Mouse (Mus musculus): ENCODE results near the gene Ferd3l. TPM values are rescaled to one million over a fixed set of nuclear protein-coding genes. Genes with fewer than 3 reads are reported as not detected.

Ferd3l gene
- not detected in 2 replicates for polyA plus RNA-seq (2014; fragmentation: Nextera tagmentation; extraction: Ambion mirVana)

DNA sequence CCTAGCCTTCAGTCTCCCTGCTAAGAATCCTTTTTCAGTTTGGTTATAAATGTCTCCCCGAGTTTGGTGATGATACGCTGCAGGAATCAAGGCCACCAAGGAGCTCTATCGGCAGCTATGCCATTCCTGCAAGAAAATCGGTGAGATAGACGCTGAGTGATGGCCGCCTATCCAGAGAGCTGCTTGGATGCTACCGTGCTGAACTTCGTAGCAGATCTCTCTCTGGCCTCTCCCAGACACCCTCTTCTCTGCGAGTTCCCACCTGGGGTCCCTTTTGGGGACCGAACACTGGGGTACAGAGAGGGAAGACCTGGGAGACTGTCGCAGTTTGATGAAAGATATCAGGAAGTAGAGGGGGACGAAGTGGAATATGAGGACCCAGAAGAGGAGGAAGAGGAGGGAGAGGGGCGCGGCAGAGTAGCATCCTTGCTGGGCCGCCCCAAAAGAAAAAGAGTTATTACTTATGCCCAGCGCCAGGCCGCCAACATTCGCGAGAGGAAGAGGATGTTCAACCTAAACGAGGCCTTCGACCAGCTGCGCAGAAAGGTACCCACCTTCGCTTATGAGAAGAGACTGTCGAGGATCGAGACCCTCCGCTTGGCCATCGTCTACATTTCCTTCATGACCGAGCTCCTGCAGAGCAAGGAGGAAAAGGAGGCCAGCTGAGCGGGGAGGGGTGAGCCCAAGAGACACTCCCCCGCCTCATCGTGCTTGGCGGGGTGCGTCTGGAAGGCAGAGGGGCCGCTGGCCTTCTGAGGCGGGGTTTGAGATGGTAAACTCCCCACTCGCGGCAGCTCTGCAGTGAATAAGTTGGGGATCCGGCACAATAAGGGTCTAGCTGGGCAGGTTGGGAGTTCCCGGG is at the start of gene Ferd3l:
Gene Ferd3l (plus strand): TSS at position 95 of the 862 bp plus-strand sequence.
- Histone ChIP-seq H3K27ac (replicated peaks; ENCODE audit: low read depth, low read length) (no peak within 1 kb of the TSS), H3K4me3 (ENCODE audit: low read depth, low read length) (peak within 1 kb of the TSS; percentile 26), H3K4me2 (ENCODE audit: low read depth, low read length) (peak within 1 kb of the TSS; percentile 41), H3K36me3 (replicated peaks; ENCODE audit: control insufficient read depth, insufficient read depth, low read depth, low read length) (no peaks in the 10 kb centered on the region), H3K9ac (replicated peaks; ENCODE audit: low read length) (no peak within 1 kb of the TSS), H3K4me1 (ENCODE audit: control insufficient read depth, insufficient read depth, low read length) (no peaks in the 10 kb centered on the region; the same call in 1 of the 2 replicates), H3K9me3 (replicated peaks; ENCODE audit: control insufficient read depth, low read length) (no peaks in the 10 kb centered on the region), H3K27me3 (ENCODE audit: control insufficient read depth, insufficient read depth, low read length) (peaks cover 21% of the 10 kb centered on the region)
- DNase-seq (ENCODE audit: low spot score) (no peak), ATAC-seq (replicated peaks; ENCODE audit: insufficient number of reproducible peaks, low FRiP score, low TSS enrichment, low read depth) (no peak)
- under 1% methylated on average over 39 of the region's 39 CpGs for WGBS

DNA sequence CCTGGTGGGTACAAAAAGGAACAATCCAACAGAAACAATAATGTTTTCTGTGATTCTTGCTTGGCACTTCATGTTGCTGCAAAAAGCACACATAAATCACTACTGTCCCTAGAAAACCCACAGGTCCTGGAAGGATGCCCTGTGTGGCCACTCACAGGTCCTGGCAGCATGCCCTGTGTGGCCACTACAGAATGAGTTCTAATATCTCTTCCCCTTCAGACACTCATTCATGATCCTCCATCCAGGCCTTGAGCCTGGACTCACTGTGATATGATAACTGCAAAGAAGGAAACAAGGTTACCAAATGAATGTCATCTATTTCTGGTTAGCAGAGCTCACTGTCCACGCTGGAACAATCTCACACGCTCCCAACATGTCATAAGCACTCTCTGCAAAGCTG is 34.3 kb upstream of the Ferd3l start:
- DNase-seq (ENCODE audit: low spot score) = no peak
- Histone ChIP-seq H3K4me1 (ENCODE audit: control insufficient read depth, insufficient read depth, low read length) (no peaks in the 10 kb centered on the region), H3K36me3 (replicated peaks; ENCODE audit: control insufficient read depth, insufficient read depth, low read depth, low read length) (no peaks in the 10 kb centered on the region), H3K4me3 (ENCODE audit: low read depth, low read length) (no peak overlapping the region), H3K9ac (replicated peaks; ENCODE audit: low read length) (no peak overlapping the region), H3K27ac (replicated peaks; ENCODE audit: low read depth, low read length) (no peak overlapping the region), H3K9me3 (replicated peaks; ENCODE audit: control insufficient read depth, low read length) (no peaks in the 10 kb centered on the region), H3K27me3 (ENCODE audit: control insufficient read depth, insufficient read depth, low read length) (no peaks in the 10 kb centered on the region), H3K4me2 (ENCODE audit: low read depth, low read length) (no peak overlapping the region)
- no peak for ATAC-seq (replicated peaks; ENCODE audit: insufficient number of reproducible peaks, low FRiP score, low TSS enrichment, low read depth)
- 76% methylated on average over 2 of the region's 2 CpGs for WGBS

DNA sequence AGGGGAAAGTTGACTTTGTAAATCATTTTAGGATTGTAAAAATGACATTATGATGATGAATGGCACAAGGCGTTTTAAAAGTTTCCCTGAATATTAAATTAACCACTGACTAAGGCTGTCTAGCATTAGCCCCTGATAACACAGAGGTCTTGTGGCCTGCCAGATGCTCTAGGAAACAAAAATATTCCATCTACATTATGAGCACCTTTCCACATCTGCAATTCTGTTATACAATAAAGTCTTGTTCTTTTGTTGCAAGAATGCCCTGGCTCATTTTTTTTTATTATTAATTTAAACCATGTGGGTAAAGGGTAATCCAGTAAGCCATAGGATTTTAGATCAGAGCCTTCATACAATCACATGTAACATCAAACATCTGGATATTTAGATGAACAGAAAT is 33.6 kb upstream of the Ferd3l start:
- Histone ChIP-seq H3K27me3 (ENCODE audit: control insufficient read depth, insufficient read depth, low read length) (no peaks in the 10 kb centered on the region), H3K36me3 (replicated peaks; ENCODE audit: control insufficient read depth, insufficient read depth, low read depth, low read length) (no peaks in the 10 kb centered on the region), H3K9ac (replicated peaks; ENCODE audit: low read length) (no peak overlapping the region), H3K27ac (replicated peaks; ENCODE audit: low read depth, low read length) (no peak overlapping the region), H3K4me3 (ENCODE audit: low read depth, low read length) (no peak overlapping the region), H3K4me2 (ENCODE audit: low read depth, low read length) (no peak overlapping the region), H3K9me3 (replicated peaks; ENCODE audit: control insufficient read depth, low read length) (no peaks in the 10 kb centered on the region), H3K4me1 (ENCODE audit: control insufficient read depth, insufficient read depth, low read length) (no peaks in the 10 kb centered on the region)
- 47% methylated on average over 1 of the region's 1 CpGs for WGBS
- DNase-seq (ENCODE audit: low spot score) (peak; percentile 59), ATAC-seq (replicated peaks; ENCODE audit: insufficient number of reproducible peaks, low FRiP score, low TSS enrichment, low read depth) (no peak)

DNA sequence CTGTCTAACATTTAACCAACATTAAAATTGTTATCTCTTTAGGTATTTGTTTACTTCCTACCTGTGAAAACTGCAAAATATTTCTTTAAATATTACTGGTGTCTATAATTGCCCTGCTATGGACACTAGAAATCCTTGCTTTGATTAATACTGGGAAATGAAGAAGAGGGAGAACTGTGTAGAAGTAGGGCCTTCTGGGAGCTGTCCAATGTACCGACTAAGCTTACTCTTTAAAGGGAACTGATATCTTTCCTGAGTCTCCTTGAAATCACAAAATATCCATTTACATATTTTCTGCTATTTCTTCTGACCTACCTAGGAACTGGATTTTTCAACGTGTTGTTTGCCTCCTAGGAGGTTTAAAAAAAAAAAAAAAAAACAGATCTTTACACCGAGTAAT is 1.5 kb upstream of the Ferd3l start:
- DNase-seq (ENCODE audit: low spot score) = peak; percentile 77
- Histone ChIP-seq H3K4me1 (ENCODE audit: control insufficient read depth, insufficient read depth, low read length) (no peaks in the 10 kb centered on the region; the same call in 1 of the 2 replicates), H3K36me3 (replicated peaks; ENCODE audit: control insufficient read depth, insufficient read depth, low read depth, low read length) (no peaks in the 10 kb centered on the region), H3K4me2 (ENCODE audit: low read depth, low read length) (no peak overlapping the region), H3K27me3 (ENCODE audit: control insufficient read depth, insufficient read depth, low read length) (peaks cover 21% of the 10 kb centered on the region), H3K27ac (replicated peaks; ENCODE audit: low read depth, low read length) (no peak overlapping the region), H3K9ac (replicated peaks; ENCODE audit: low read length) (no peak overlapping the region), H3K9me3 (replicated peaks; ENCODE audit: control insufficient read depth, low read length) (no peaks in the 10 kb centered on the region), H3K4me3 (ENCODE audit: low read depth, low read length) (no peak overlapping the region)
- ATAC-seq (replicated peaks; ENCODE audit: insufficient number of reproducible peaks, low FRiP score, low TSS enrichment, low read depth) = no peak
- WGBS = 4% methylated on average over 3 of the region's 3 CpGs

DNA sequence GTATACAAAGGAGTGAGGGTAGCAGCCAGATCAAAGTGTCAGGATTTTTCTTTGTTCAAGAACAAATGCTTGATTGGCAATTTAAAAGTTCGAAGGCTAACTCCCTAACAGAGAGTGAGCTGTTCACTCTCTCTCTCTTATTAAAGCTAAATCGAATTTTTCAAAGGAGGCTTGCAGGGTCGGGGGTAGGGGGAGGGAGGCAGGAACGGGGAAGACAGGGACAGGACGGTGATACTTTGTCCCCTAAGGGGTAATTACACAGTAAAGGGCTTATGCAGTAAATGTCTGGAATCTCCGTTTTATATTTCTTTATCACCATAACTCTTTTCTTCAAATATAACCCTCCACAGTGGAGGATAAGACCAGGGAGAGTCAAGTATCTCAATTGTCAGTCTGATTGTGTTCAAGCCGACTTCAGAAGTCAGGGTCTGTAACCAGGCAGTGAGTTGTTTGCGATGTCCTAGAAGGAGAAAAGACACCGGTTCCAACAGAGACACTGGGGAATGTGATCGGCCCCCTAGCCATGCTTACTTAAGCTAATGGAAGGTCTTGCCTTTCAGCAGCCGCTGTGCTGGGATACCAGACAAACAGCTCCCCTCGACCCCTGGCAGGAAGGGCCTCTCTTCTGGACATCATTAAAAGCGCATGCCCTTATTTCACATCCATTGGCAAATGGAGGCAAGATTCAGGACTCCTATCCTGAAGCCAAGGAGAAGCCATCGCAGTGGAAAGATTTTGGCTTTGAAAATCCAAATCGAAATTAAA is 709 bp upstream of the Ferd3l start:
- Histone ChIP-seq H3K27ac (replicated peaks; ENCODE audit: low read depth, low read length) (no peak overlapping the region), H3K9ac (replicated peaks; ENCODE audit: low read length) (no peak overlapping the region), H3K27me3 (ENCODE audit: control insufficient read depth, insufficient read depth, low read length) (peaks cover 21% of the 10 kb centered on the region), H3K4me1 (ENCODE audit: control insufficient read depth, insufficient read depth, low read length) (no peaks in the 10 kb centered on the region; the same call in 1 of the 2 replicates), H3K4me2 (ENCODE audit: low read depth, low read length) (no peak overlapping the region), H3K4me3 (ENCODE audit: low read depth, low read length) (no peak overlapping the region), H3K9me3 (replicated peaks; ENCODE audit: control insufficient read depth, low read length) (no peaks in the 10 kb centered on the region), H3K36me3 (replicated peaks; ENCODE audit: control insufficient read depth, insufficient read depth, low read depth, low read length) (no peaks in the 10 kb centered on the region)
- DNase-seq (ENCODE audit: low spot score) (no peak), ATAC-seq (replicated peaks; ENCODE audit: insufficient number of reproducible peaks, low FRiP score, low TSS enrichment, low read depth) (no peak)
- 2% methylated on average over 15 of the region's 15 CpGs for WGBS

DNA sequence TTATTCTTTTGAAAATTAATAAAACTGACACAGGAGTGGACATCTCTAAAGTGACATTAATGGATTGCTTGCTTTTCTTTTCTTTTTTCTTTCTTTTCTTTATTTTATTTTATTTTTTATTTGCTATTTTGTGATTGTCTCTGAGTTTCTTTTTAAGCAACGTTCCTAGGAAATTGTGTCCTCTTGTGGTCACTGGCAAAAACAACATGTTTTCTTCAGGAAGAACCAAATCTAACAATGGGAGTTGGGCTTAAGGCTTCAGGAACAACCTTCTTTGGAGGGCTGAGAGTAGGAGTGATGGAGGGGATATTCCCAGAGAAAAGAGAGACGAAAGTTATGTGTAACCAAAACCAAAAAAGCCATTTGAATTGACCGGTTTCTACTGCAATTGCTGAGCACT is 24.6 kb downstream of the Ferd3l start:
- ATAC-seq (replicated peaks; ENCODE audit: insufficient number of reproducible peaks, low FRiP score, low TSS enrichment, low read depth) = no peak
- Histone ChIP-seq H3K4me1 (ENCODE audit: control insufficient read depth, insufficient read depth, low read length) (no peaks in the 10 kb centered on the region), H3K4me2 (ENCODE audit: low read depth, low read length) (no peak overlapping the region; the same call in 1 of the 2 replicates), H3K36me3 (replicated peaks; ENCODE audit: control insufficient read depth, insufficient read depth, low read depth, low read length) (no peaks in the 10 kb centered on the region), H3K9me3 (replicated peaks; ENCODE audit: control insufficient read depth, low read length) (no peaks in the 10 kb centered on the region), H3K27me3 (ENCODE audit: control insufficient read depth, insufficient read depth, low read length) (peaks cover 3% of the 10 kb centered on the region), H3K4me3 (ENCODE audit: low read depth, low read length) (no peak overlapping the region), H3K9ac (replicated peaks; ENCODE audit: low read length) (no peak overlapping the region), H3K27ac (replicated peaks; ENCODE audit: low read depth, low read length) (no peak overlapping the region)
- peak; percentile 51 for DNase-seq (ENCODE audit: low spot score)
- WGBS = 6% methylated on average over 3 of the region's 3 CpGs

DNA sequence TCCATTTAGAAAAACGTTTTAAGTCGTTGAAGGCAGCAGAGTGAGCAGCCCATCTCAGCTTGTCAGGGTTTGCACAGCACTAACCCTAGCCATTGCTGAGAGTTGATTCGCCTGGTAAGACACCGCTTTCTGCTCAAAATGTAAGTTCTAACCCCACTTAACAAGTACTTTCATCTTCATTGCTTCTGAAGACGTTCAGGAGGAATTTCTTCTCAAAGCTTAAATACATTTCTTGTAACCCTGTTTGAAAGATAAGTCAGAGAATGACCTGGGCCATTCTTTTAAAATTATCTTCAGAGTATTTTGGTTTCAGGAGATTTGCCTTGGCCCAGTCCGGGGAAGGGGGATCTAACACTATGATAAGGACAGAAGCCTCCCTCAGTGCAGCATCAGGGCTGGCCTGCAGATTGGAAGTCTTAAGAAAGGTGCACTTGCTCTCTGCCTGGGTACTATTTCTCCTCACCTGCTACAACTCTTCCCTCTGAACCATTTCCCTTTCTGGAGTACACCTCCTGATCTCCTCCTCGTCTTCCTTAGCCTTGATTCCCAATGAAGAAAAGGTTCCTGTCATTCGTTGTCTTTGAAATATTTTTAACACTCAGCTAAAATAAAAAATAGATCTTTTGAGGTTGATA is 26.8 kb downstream of the Ferd3l start:
- no peaks in the 10 kb centered on the region for H3K36me3 ChIP-seq (replicated peaks; ENCODE audit: control insufficient read depth, insufficient read depth, low read depth, low read length)
- 18% methylated on average over 8 of the region's 8 CpGs for WGBS
- H3K4me3 ChIP-seq (ENCODE audit: low read depth, low read length) = no peak overlapping the region; the same call in 1 of the 2 replicates
- H3K9ac ChIP-seq (replicated peaks; ENCODE audit: low read length) = no peak overlapping the region
- no peaks in the 10 kb centered on the region for H3K9me3 ChIP-seq (replicated peaks; ENCODE audit: control insufficient read depth, low read length)
- peaks cover 6% of the 10 kb centered on the region for H3K27me3 ChIP-seq (ENCODE audit: control insufficient read depth, insufficient read depth, low read length)
- no peak overlapping the region for H3K4me2 ChIP-seq (ENCODE audit: low read depth, low read length)
- ATAC-seq (replicated peaks; ENCODE audit: insufficient number of reproducible peaks, low FRiP score, low TSS enrichment, low read depth) (no peak), DNase-seq (ENCODE audit: low spot score) (no peak)
- no peaks in the 10 kb centered on the region for H3K4me1 ChIP-seq (ENCODE audit: control insufficient read depth, insufficient read depth, low read length)
- no peak overlapping the region for H3K27ac ChIP-seq (replicated peaks; ENCODE audit: low read depth, low read length)

Measured in embryonic facial prominence, embryonic 11.5 days (tissue).